29 mouse cellular contexts compared by ENCODE assay signal in the genomic region with DNA sequence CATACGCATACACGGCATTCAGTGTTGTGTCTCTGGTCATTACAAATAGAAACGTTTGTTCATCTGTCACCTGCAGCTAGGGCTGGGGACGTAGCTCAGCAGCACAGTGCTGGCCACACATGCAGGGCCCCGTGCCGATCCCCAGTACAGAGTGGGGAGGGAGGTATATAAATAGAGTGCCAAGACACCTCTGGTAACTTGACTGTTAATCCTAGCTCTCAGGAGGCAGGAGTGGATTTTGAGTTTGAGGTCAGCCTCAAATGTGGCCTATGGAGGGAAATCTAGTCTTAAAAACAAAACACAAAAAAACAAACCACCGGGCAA. TPM values are rescaled to one million over a fixed set of nuclear protein-coding genes. Genes with fewer than 3 reads are reported as not detected.
A peak's percentile ranks its signal among the peaks of the same experiment; 100 is the strongest.
DNase-seq lines count a peak whose midpoint lies in the region; ATAC-seq and TF ChIP-seq lines count a peak whose summit lies in the region.
"Had no signal": no experiment of that assay in that cellular context is flagged by ENCODE, and none has a peak within 500 bp of the region (broad histone marks: within the 10 kb centered on the region; RNA-seq: fewer than 3 reads in every experiment).

No protein-coding gene starts in this region.

- H3K9me3 ChIP-seq in forebrain, embryonic 15.5 days, result no peaks in the 10 kb centered on the region
- no peaks in the 10 kb centered on the region for H3K9me3 ChIP-seq in forebrain, embryonic 13.5 days (replicated peaks)
- H3K9me3 ChIP-seq in heart, embryonic 14.5 days (ENCODE audit: control insufficient read depth, low read length), result no peaks in the 10 kb centered on the region
- no peaks in the 10 kb centered on the region for H3K9me3 ChIP-seq in heart, embryonic 15.5 days (replicated peaks)
- H3K9me3 ChIP-seq: embryonic facial prominence, embryonic 10.5 days; embryonic facial prominence, embryonic 15.5 days; hindbrain, embryonic 13.5 days; limb, embryonic 12.5 days; liver, embryonic 15.5 days had no signal

- no peaks in the 10 kb centered on the region for H3K27me3 ChIP-seq in forebrain, embryonic 15.5 days
- no peaks in the 10 kb centered on the region for H3K27me3 ChIP-seq in forebrain, embryonic 13.5 days
- H3K27me3 ChIP-seq in heart, adult 2 months (ENCODE audit: control insufficient read depth, insufficient read depth, low read length), result no peaks in the 10 kb centered on the region
- H3K27me3 ChIP-seq in heart, embryonic 14.5 days (ENCODE audit: control insufficient read depth, insufficient read depth, low read length), result no peaks in the 10 kb centered on the region
- H3K27me3 ChIP-seq in heart, embryonic 15.5 days, result no peaks in the 10 kb centered on the region
- H3K27me3 ChIP-seq: CH12.LX; embryonic facial prominence, embryonic 15.5 days; hindbrain, embryonic 13.5 days; limb, embryonic 12.5 days; liver, embryonic 15.5 days had no signal

- no peaks in the 10 kb centered on the region; the same call in 1 of the 2 replicates for H3K79me2 ChIP-seq in heart, adult 2 months (replicated peaks; ENCODE audit: control insufficient read depth, insufficient read depth, low read length)

- no peak overlapping the region for H3K9ac ChIP-seq in forebrain, embryonic 15.5 days (replicated peaks)
- H3K9ac ChIP-seq in forebrain, embryonic 13.5 days, result no peak overlapping the region
- no peak overlapping the region for H3K9ac ChIP-seq in heart, adult 2 months (ENCODE audit: low read depth, low read length)
- no peak overlapping the region for H3K9ac ChIP-seq in heart, embryonic 14.5 days (ENCODE audit: low read length)
- H3K9ac ChIP-seq in heart, embryonic 15.5 days, result no peak overlapping the region
- H3K9ac ChIP-seq: embryonic facial prominence, embryonic 15.5 days; hindbrain, embryonic 13.5 days; limb, embryonic 12.5 days; liver, embryonic 15.5 days; lung, embryonic 14.5 days had no signal

- no peak for TF ChIP-seq POLR2A in heart, adult 2 months (IDR thresholded peaks at IDR 0.05; ENCODE audit: insufficient read depth, low read depth, low read length)

- TF ChIP-seq CTCF in heart, adult 2 months (IDR thresholded peaks at IDR 0.05), result no peak

- no peak for TF ChIP-seq EP300 in heart, adult 2 months (IDR thresholded peaks at IDR 0.05; ENCODE audit: insufficient read depth, low read depth, low read length)

- intact Hi-C loops in heart, adult 2 months (cut with DNase I), result no loop called here
- intact Hi-C loops in heart, postnatal 36 days (cut with DNase I), result no loop called here
- intact Hi-C loops in heart, postnatal 14 days (cut with DNase I), result no loop called here

- no peak overlapping the region for H3K4me3 ChIP-seq in forebrain, embryonic 15.5 days
- no peak overlapping the region for H3K4me3 ChIP-seq in forebrain, embryonic 13.5 days
- no peak overlapping the region for H3K4me3 ChIP-seq in heart, adult 2 months
- no peak overlapping the region for H3K4me3 ChIP-seq in heart, embryonic 14.5 days (ENCODE audit: control insufficient read depth in 1 of 2, insufficient read depth in 1 of 2, low read depth in 1 of 2, low read length in 2 of 2)
- no peak overlapping the region for H3K4me3 ChIP-seq in heart, embryonic 15.5 days
- H3K4me3 ChIP-seq: embryonic facial prominence, embryonic 10.5 days; embryonic facial prominence, embryonic 15.5 days; hindbrain, embryonic 13.5 days; limb, embryonic 12.5 days; liver, embryonic 15.5 days had no signal

- WGBS in forebrain, embryonic 15.5 days, result 83% methylated on average over 7 of the region's 7 CpGs
- 89% methylated on average over 7 of the region's 7 CpGs for WGBS in forebrain, embryonic 13.5 days
- 62% methylated on average over 7 of the region's 7 CpGs for WGBS in heart, adult 2 months
- 53% methylated on average over 7 of the region's 7 CpGs for WGBS in heart, embryonic 14.5 days
- 51% methylated on average over 7 of the region's 7 CpGs for WGBS in heart, embryonic 15.5 days

- H3K27ac ChIP-seq in forebrain, embryonic 15.5 days (replicated peaks), result 0 out of 2 replicates have a peak overlapping the region, but pooled peaks have one; percentile 58
- H3K27ac ChIP-seq in forebrain, embryonic 13.5 days, result no peak overlapping the region
- peak overlapping the region; percentile 51 for H3K27ac ChIP-seq in heart, adult 2 months
- H3K27ac ChIP-seq in heart, embryonic 14.5 days (replicated peaks in 1 of 2; ENCODE audit: control insufficient read depth in 1 of 2, insufficient read depth in 1 of 2, low read depth in 2 of 2, low read length in 2 of 2), result peak overlapping the region; percentile 73 to 86
- peak overlapping the region; percentile 88 for H3K27ac ChIP-seq in heart, embryonic 15.5 days
- H3K27ac ChIP-seq: embryonic facial prominence, embryonic 10.5 days; embryonic facial prominence, embryonic 15.5 days; hindbrain, embryonic 13.5 days; kidney, postnatal 0 days; limb, embryonic 12.5 days; liver, embryonic 15.5 days had no signal

- H3K4me2 ChIP-seq in forebrain, embryonic 15.5 days (replicated peaks), result no peak overlapping the region
- no peak overlapping the region for H3K4me2 ChIP-seq in forebrain, embryonic 13.5 days
- 0 out of 2 replicates have a peak overlapping the region, but pooled peaks have one; percentile 2 for H3K4me2 ChIP-seq in heart, embryonic 14.5 days (ENCODE audit: low read length)
- peak overlapping the region; percentile 33; the same call in 1 of the 2 replicates for H3K4me2 ChIP-seq in heart, embryonic 15.5 days
- H3K4me2 ChIP-seq: embryonic facial prominence, embryonic 15.5 days; hindbrain, embryonic 13.5 days; limb, embryonic 12.5 days; liver, embryonic 15.5 days; lung, embryonic 14.5 days had no signal

- H3K36me3 ChIP-seq in forebrain, embryonic 15.5 days, result no peaks in the 10 kb centered on the region
- peaks cover 7% of the 10 kb centered on the region; the same call in 1 of the 2 replicates for H3K36me3 ChIP-seq in forebrain, embryonic 13.5 days (ENCODE audit: poor library complexity, severe bottlenecking)
- no peaks in the 10 kb centered on the region for H3K36me3 ChIP-seq in heart, adult 2 months (ENCODE audit: control insufficient read depth, insufficient read depth, low read length)
- H3K36me3 ChIP-seq in heart, embryonic 14.5 days (ENCODE audit: control insufficient read depth, insufficient read depth, low read length), result peaks cover 5% of the 10 kb centered on the region; the same call in 1 of the 2 replicates
- H3K36me3 ChIP-seq in heart, embryonic 15.5 days, result no peaks in the 10 kb centered on the region
- H3K36me3 ChIP-seq: embryonic facial prominence, embryonic 10.5 days; embryonic facial prominence, embryonic 15.5 days; hindbrain, embryonic 13.5 days had no signal

- no peak for ATAC-seq in forebrain, embryonic 15.5 days (replicated peaks)
- ATAC-seq in forebrain, embryonic 13.5 days, result no peak
- no peak for ATAC-seq in heart, embryonic 14.5 days (ENCODE audit: insufficient number of reproducible peaks, insufficient read depth, low FRiP score, low read depth)
- ATAC-seq in heart, embryonic 15.5 days (replicated peaks; ENCODE audit: insufficient number of reproducible peaks, insufficient read depth, low FRiP score, low read depth), result no peak; the same call in 1 of the 2 replicates
- ATAC-seq: activated CD4-positive, CD25-positive, alpha-beta regulatory T cell, adult 4 months; forebrain, embryonic 14.5 days; intestine, embryonic 16.5 days; midbrain, embryonic 16.5 days had no signal

- DNase-seq in heart, adult 2 months, result peak in 1 of 2 experiments; percentile 39
- DNase-seq in heart, postnatal 36 days, result no peak
- no peak for DNase-seq in heart, postnatal 14 days
- no peak for DNase-seq in adrenal gland, adult 8-10 months
- DNase-seq: adrenal gland, adult 2 months; cerebellum, adult 8-10 months; cerebellum, postnatal 25 days; gastrocnemius, postnatal 14 days; kidney, adult 8-10 months; kidney, postnatal 4 days; lung, embryonic 14.5 days; lung, postnatal 14 days had no signal

- H3K4me1 ChIP-seq in forebrain, embryonic 15.5 days, result peaks cover 32% of the 10 kb centered on the region
- peaks cover 19% of the 10 kb centered on the region for H3K4me1 ChIP-seq in forebrain, embryonic 13.5 days
- no peaks in the 10 kb centered on the region for H3K4me1 ChIP-seq in heart, adult 2 months (ENCODE audit: control insufficient read depth, insufficient read depth, low read length)
- peaks cover 36 to 50% of the 10 kb centered on the region in 2 experiments for H3K4me1 ChIP-seq in heart, embryonic 14.5 days (ENCODE audit: control insufficient read depth in 2 of 2, insufficient read depth in 2 of 2, low read length in 2 of 2)
- H3K4me1 ChIP-seq in heart, embryonic 15.5 days (replicated peaks), result peaks cover 64% of the 10 kb centered on the region

RNA-seq across cellular contexts. Expression of gene Stard3, which starts 9.7 kb away (rescaled TPM):
- polyA plus RNA-seq in forebrain, embryonic 15.5 days (2015; fragmentation: Nextera tagmentation; extraction: Ambion mirVana), result 53.2 and 56.5 TPM in 2 replicates
- polyA plus RNA-seq in forebrain, embryonic 13.5 days (2015; fragmentation: Nextera tagmentation; extraction: Ambion mirVana), result 44.0 and 45.5 TPM in 2 replicates
- 10 to 100 TPM; 19.0 to 24.3 TPM for total RNA-seq in heart, adult 2 months (2021)
- polyA plus RNA-seq in heart, adult 2 months (2012; rRNA removed), result 58.3 and 62.3 TPM in 2 replicates
- 10 to 100 TPM; 21.5 to 26.8 TPM for total RNA-seq in heart, postnatal 36 days (2021)
- 33.1 and 35.4 TPM in 2 replicates for polyA plus RNA-seq in heart, embryonic 14.5 days (2014; fragmentation: Nextera tagmentation; extraction: Ambion mirVana)
- 10 to 100 TPM; 21.7 to 23.3 TPM for total RNA-seq in heart, postnatal 14 days (2021)
- polyA plus RNA-seq in heart, embryonic 15.5 days (2015; fragmentation: Nextera tagmentation; extraction: Ambion mirVana), result 33.9 and 40.5 TPM in 2 replicates
- 10 to 100 TPM; 22.4 to 33.9 (median 29.1) TPM for total RNA-seq in adrenal gland, adult 8-10 months (2022)

RNA-seq across cellular contexts. Expression of gene Tcap, which starts 15.8 kb away (rescaled TPM):
- 0.18 and 0.20 TPM in 2 replicates for polyA plus RNA-seq in forebrain, embryonic 15.5 days (2015; fragmentation: Nextera tagmentation; extraction: Ambion mirVana)
- polyA plus RNA-seq in forebrain, embryonic 13.5 days (2015; fragmentation: Nextera tagmentation; extraction: Ambion mirVana), result 0.18 and 0.19 TPM in 2 replicates
- 1,000 to 10,000 TPM; 1,095 to 3,136 TPM for total RNA-seq in heart, adult 2 months (2021)
- polyA plus RNA-seq in heart, adult 2 months (2012; rRNA removed), result 1,250 and 1,827 TPM in 2 replicates
- total RNA-seq in heart, postnatal 36 days (2021), result 1,000 to 10,000 TPM; 1,783 to 3,188 TPM
- 169 and 178 TPM in 2 replicates for polyA plus RNA-seq in heart, embryonic 14.5 days (2014; fragmentation: Nextera tagmentation; extraction: Ambion mirVana)
- total RNA-seq in heart, postnatal 14 days (2021), result 100 to 1,000 TPM; 841 to 967 TPM
- polyA plus RNA-seq in heart, embryonic 15.5 days (2015; fragmentation: Nextera tagmentation; extraction: Ambion mirVana), result 154 and 158 TPM in 2 replicates
- total RNA-seq in adrenal gland, adult 8-10 months (2022), result 1 to 10 TPM in 1 of 4 experiments, under 1 TPM in 2, not detected in 1; 0.37 to 1.0 (median 0.73) TPM
- total RNA-seq: CH12.LX; neutrophil, adult 5-6 weeks had no signal
- polyA plus RNA-seq: activated CD4-positive, CD25-positive, alpha-beta regulatory T cell, adult 4 months; embryonic facial prominence, embryonic 10.5 days; forebrain, embryonic 14.5 days; lung, embryonic 14.5 days; midbrain, embryonic 16.5 days had no signal

RNA-seq across cellular contexts. Expression of gene Pnmt, which starts 18.4 kb away (rescaled TPM):
- 0.42 and 0.70 TPM in 2 replicates for polyA plus RNA-seq in forebrain, embryonic 15.5 days (2015; fragmentation: Nextera tagmentation; extraction: Ambion mirVana)
- 0.35 TPM in 1 of 2 replicates, not detected in the other for polyA plus RNA-seq in forebrain, embryonic 13.5 days (2015; fragmentation: Nextera tagmentation; extraction: Ambion mirVana)
- total RNA-seq in heart, adult 2 months (2021), result 1 to 10 TPM in 1 of 2 experiments, under 1 TPM in 1; 0.91 to 1.5 TPM
- polyA plus RNA-seq in heart, adult 2 months (2012; rRNA removed), result 1.6 and 2.6 TPM in 2 replicates
- total RNA-seq in heart, postnatal 36 days (2021), result 1 to 10 TPM in 1 of 2 experiments, under 1 TPM in 1; 0.76 to 1.6 TPM
- 0.70 and 0.86 TPM in 2 replicates for polyA plus RNA-seq in heart, embryonic 14.5 days (2014; fragmentation: Nextera tagmentation; extraction: Ambion mirVana)
- total RNA-seq in heart, postnatal 14 days (2021), result under 1 TPM; 0.41 to 0.61 TPM
- polyA plus RNA-seq in heart, embryonic 15.5 days (2015; fragmentation: Nextera tagmentation; extraction: Ambion mirVana), result 0.52 and 0.57 TPM in 2 replicates
- 1,000 to 10,000 TPM in 1 of 4 experiments, 100 to 1,000 TPM in 3; 210 to 1,003 (median 584) TPM for total RNA-seq in adrenal gland, adult 8-10 months (2022)
- total RNA-seq: CH12.LX; liver, adult 2 months; neutrophil, adult 5-6 weeks had no signal
- polyA plus RNA-seq: activated CD4-positive, CD25-positive, alpha-beta regulatory T cell, adult 4 months; liver, adult 2 months; liver, embryonic 15.5 days; lung, embryonic 14.5 days had no signal

RNA-seq across cellular contexts. Expression of gene Ppp1r1b, which starts 19.6 kb away (rescaled TPM):
- polyA plus RNA-seq in forebrain, embryonic 15.5 days (2015; fragmentation: Nextera tagmentation; extraction: Ambion mirVana), result 49.6 and 60.4 TPM in 2 replicates
- 14.6 and 20.0 TPM in 2 replicates for polyA plus RNA-seq in forebrain, embryonic 13.5 days (2015; fragmentation: Nextera tagmentation; extraction: Ambion mirVana)
- total RNA-seq in heart, adult 2 months (2021), result 1 to 10 TPM; 2.6 to 5.3 TPM
- polyA plus RNA-seq in heart, adult 2 months (2012; rRNA removed), result 15.8 and 16.2 TPM in 2 replicates
- 1 to 10 TPM; 4.6 to 7.0 TPM for total RNA-seq in heart, postnatal 36 days (2021)
- 42.2 and 48.3 TPM in 2 replicates for polyA plus RNA-seq in heart, embryonic 14.5 days (2014; fragmentation: Nextera tagmentation; extraction: Ambion mirVana)
- total RNA-seq in heart, postnatal 14 days (2021), result 1 to 10 TPM; 1.8 to 3.0 TPM
- polyA plus RNA-seq in heart, embryonic 15.5 days (2015; fragmentation: Nextera tagmentation; extraction: Ambion mirVana), result 60.9 and 62.5 TPM in 2 replicates
- total RNA-seq in adrenal gland, adult 8-10 months (2022), result under 1 TPM in 3 of 4 experiments, not detected in 1; 0.20 to 0.73 (median 0.56) TPM
- total RNA-seq: neutrophil, adult 5-6 weeks had no signal
- polyA plus RNA-seq: activated CD4-positive, CD25-positive, alpha-beta regulatory T cell, adult 4 months had no signal

RNA-seq across cellular contexts. Expression of gene Pgap3, which starts 32.5 kb away (rescaled TPM):
- polyA plus RNA-seq in forebrain, embryonic 15.5 days (2015; fragmentation: Nextera tagmentation; extraction: Ambion mirVana), result 6.5 and 7.7 TPM in 2 replicates
- 6.7 and 9.2 TPM in 2 replicates for polyA plus RNA-seq in forebrain, embryonic 13.5 days (2015; fragmentation: Nextera tagmentation; extraction: Ambion mirVana)
- total RNA-seq in heart, adult 2 months (2021), result 1 to 10 TPM; 7.7 to 8.5 TPM
- 18.8 and 21.1 TPM in 2 replicates for polyA plus RNA-seq in heart, adult 2 months (2012; rRNA removed)
- 1 to 10 TPM; 8.5 to 9.2 TPM for total RNA-seq in heart, postnatal 36 days (2021)
- 14.2 and 15.5 TPM in 2 replicates for polyA plus RNA-seq in heart, embryonic 14.5 days (2014; fragmentation: Nextera tagmentation; extraction: Ambion mirVana)
- total RNA-seq in heart, postnatal 14 days (2021), result 10 to 100 TPM; 11.7 to 11.9 TPM
- 17.0 and 19.3 TPM in 2 replicates for polyA plus RNA-seq in heart, embryonic 15.5 days (2015; fragmentation: Nextera tagmentation; extraction: Ambion mirVana)
- 10 to 100 TPM in 1 of 4 experiments, 1 to 10 TPM in 3; 5.7 to 10.5 (median 7.5) TPM for total RNA-seq in adrenal gland, adult 8-10 months (2022)

Comparison
In these comparisons a context has a peak if more than half of its experiments do, and no peak if none do; other contexts are left out.
1. H3K4me2 ChIP-seq: peak in heart, embryonic 14.5 days (single experiment) and heart, embryonic 15.5 days (single experiment); none in forebrain, embryonic 15.5 days (single experiment) and forebrain, embryonic 13.5 days (single experiment).
2. RNA of gene Tcap, which starts 15.8 kb away (polyA plus RNA-seq): 1,250 to 1,827 TPM in heart, adult 2 months, 169 to 178 TPM in heart, embryonic 14.5 days and 154 to 158 TPM in heart, embryonic 15.5 days; 0.18 to 0.19 TPM in forebrain, embryonic 13.5 days and 0.18 to 0.20 TPM in forebrain, embryonic 15.5 days; every median in the first group is over 100 times any median in the second.